Mouse (Mus musculus) erythroid progenitor cell, adult 5-6 weeks (primary cell): ENCODE measurements around the gene Prmt1. TPM values are rescaled to one million over a fixed set of nuclear protein-coding genes. Genes with fewer than 3 reads are reported as not detected.
"Not testable (repeated sequence)": the region's sequence is repeated elsewhere in the genome, so short reads cannot be mapped to it uniquely, and the experiment has no call there.

Experiments used
- ATAC-seq: replicated peaks from 2 replicates; pipeline ENCODE4 v1.8.0; 2016; ENCODE audit warnings: moderate number of reproducible peaks, mild to moderate bottlenecking, moderate TSS enrichment, inconsistent platforms; ENCODE audit not compliant: poor library complexity, low FRiP score, severe bottlenecking
- total RNA-seq, 2 experiments: library from RNA; stranded (forward) in 1 of 2; stranded (reverse) in 1 of 2; fragments of 150-400 nt in 1 of 2; fragments of 186-747, 209-891 nt in 1 of 2; gene quantifications; 2 replicates each; pipeline versions ENCODE4 v1.2.3 to v1.2.4; 2015 to 2017; ENCODE audit warnings: low replicate concordance in 2 of 2

Prmt1 gene
- 17.3 and 28.9 TPM in 2 replicates for total RNA-seq (2015; ENCODE audit: low replicate concordance)
- total RNA-seq (2017; ENCODE audit: low replicate concordance): 2.3 and 25.4 TPM in 2 replicates

- peak; percentile 89 for ATAC-seq
Measured at GRCm38 (mm10) chr7:44986192-44986878, at the start of gene Prmt1. Gene Prmt1 (minus strand): TSS chr7:44986568.

DNA sequence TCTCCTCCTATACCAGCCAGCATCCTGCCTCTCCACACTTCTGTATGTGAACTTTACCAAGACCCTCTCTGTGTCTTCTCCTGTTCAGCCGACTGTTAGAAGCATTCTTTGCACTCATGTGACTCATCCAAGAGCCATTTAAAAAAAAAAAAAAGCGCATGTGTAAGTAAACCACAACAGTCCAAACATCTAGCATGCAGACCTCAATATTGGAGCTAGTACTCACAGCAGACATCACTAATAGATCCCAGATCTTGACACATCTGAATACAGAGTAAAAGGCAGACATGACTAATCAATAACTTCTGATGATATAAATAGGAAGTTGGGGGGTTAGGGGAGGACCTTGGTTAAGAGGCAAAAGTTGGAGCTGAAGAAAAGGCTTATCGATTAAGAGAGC lies 49.3 kb upstream of the Prmt1 start:
- no peak for ATAC-seq

- ATAC-seq: no peak
Measured at GRCm38 (mm10) chr7:45033722-45034359, 47.5 kb upstream of the Prmt1 start.

DNA sequence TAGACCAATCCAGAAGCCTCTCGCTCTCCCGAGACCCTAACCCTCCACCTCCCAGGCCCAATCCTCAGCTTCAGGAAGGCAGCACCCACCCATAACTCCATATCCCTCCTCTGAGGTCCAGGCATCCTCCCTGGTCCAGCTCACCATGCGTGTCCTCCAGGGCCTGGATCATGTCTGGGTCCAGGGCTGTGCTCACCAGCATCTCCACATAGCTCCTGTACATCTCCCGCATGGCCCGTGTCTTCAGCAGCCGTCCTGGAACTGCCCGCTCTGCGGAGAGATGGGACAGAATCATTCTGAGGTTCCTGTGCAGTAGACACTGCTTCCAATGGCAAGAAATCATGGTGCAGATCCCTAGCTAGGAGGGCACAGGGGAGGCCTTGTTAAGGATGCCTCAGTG lies 44.5 kb upstream of the Prmt1 start:
- ATAC-seq: no peak

- ATAC-seq: no peak
Measured at GRCm38 (mm10) chr7:45029995-45030394, 43.6 kb upstream of the Prmt1 start.

GRCm38 (mm10) chr7:45028351-45028750 lies 42.0 kb upstream of the Prmt1 start:
- no peak for ATAC-seq

GRCm38 (mm10) chr7:45027761-45028160 lies 41.4 kb upstream of the Prmt1 start:
- no peak for ATAC-seq

DNA sequence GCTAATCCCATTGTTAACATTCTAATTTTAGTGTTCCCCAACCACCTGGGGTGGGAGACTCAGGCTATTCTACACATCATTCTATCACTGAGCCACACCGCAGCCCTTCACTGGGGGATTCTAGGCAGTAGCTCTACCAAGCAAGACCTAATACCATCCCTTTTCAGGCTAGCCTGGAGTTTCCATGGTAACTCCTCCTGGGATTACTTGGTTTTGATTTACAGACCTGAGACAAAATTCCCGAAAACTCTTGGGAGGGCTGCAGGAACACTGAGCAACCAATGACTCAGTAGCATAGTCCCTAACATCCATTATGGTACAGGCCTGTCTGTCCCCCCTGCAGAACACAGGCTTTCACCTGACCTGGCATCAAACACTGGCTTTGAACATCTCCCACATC lies 39.9 kb upstream of the Prmt1 start:
- ATAC-seq: no peak

DNA sequence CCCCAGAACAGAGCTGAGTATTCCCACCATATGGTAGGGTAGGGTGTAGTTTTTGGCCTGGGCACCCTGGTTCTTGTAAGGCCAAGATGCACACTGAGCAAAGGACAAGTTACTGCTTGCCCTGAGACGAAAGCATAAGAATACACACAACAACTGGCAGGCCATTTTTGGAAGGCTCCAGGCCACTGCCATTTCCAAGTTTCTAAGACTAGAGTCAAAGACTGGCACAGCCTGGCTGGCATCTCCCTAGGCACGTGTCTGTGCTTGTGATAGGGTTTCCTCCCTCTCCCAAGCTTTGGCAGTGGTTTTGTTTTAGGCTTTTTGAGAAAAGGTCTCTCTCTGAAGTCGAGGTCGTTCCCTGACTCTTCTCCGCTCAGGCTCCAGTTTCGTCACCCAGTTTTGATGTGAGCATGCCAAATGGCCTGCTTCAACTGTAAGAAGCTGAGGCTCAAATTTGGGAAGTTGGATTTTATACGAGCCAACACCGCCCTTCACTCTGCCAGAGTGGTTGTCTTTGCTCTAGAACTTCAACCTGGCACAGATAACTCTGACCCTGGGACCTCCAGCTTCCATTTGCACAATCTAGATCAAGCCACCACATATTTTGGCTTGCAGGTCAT lies 39.3 kb upstream of the Prmt1 start:
- no peak for ATAC-seq

GRCm38 (mm10) chr7:45024281-45025248 lies 38.2 kb upstream of the Prmt1 start:
- ATAC-seq: no peak

- ATAC-seq: not testable (repeated sequence)
Measured at GRCm38 (mm10) chr7:45023711-45024110, 37.3 kb upstream of the Prmt1 start.

DNA sequence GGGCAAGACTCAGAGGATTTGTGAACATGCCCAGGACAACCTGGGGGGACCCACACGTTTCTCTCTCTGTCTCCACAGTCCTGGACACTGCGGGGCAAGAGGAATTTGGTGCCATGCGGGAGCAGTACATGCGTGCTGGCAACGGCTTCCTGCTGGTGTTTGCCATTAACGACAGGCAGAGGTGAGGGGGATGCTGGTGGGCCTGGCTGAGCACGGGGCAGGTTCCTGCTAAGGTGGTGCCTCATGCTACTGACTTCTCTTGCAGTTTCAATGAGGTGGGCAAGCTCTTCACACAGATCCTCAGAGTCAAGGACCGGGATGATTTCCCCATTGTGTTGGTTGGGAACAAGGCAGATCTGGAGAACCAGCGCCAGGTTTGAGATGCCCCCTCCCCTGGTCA lies 33.9 kb upstream of the Prmt1 start:
- no peak for ATAC-seq

DNA sequence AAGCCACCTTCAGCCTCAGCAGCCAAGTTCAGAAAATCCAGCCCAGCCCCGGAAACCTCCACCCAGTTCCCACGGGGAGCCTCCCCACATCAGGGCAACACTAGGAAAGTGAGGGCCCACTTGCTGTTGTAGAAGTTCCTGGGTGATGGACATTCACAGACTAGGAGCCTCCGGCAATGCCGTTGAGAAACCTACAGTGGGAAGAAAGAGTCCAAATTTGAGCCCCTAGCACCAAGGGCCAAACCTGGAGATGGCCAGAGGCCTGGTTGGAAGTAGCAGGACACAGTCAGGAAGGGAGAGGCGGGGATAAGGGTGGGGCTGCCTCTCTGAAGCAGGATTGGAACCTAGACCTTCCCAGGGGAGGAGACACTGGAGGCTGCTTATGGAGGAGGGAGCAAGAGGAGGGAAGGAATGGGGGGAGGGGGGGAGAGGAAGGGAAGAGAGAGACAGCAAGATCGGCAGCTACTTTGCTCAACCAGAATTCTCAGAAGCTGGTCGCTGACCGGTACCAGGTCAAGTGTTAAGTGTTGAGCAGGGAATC lies 32.7 kb upstream of the Prmt1 start:
- ATAC-seq: no peak

DNA sequence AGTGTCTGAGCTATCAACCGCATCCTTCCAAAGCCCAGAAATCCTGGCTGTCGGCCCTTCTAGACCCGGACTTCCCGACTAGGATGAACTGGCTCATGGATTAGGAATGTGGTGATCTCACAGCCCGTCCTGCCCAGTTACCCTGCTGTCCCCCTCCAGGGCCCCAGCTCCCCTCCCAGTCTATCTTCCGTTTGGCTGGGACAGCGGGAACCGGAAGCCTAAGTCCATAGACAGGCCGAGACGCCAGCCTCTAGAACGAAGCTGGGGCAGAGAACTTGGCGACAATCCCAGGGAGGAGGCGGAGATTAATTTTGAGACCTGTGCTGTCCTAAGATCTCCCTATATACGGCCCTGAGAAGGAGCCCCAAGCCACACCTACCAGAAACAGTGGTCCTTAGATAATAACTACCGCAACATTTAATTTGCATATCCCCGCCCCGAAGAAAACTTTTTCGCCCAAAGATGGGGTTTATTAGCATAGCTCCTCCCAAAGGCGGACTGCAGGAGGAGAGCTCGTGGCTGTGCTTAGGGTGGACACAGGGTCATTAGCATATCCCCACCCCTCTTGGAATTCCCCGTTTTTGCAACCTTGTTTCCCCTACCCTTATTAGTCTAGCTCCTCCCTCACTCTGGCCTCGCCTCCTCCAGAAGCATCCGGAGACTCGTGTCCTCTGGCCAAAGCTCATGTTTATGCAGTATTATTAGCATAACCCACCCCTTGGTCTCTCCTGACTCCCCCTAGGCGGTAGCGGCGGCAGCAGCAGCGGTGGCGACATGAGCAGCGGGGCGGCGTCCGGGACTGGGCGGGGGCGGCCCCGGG lies 31.1 kb upstream of the Prmt1 start, which contains the start of gene Rras:
Rras (plus strand) TSS at position 720 of the 820 bp plus-strand sequence.
- ATAC-seq: peak; percentile 75

DNA sequence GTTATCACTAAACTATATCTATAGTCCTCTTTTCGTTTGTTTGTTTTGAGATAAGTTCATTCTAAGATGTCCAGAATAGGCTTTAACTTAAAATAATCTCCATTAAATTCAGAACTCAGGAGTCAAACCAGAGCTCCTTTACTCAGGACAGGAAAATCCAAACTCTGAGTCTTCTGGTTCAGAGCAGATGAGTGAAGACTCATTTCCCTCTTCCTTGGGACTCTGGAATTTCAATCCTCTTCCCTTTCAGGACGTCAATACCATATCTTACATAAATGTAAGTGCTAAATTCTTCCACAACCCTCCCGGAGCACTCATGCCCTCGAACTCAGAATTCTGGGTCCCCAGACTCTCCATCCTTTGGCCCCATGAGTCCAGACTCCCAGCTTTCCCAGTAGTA lies 30.4 kb upstream of the Prmt1 start:
- no peak for ATAC-seq

DNA sequence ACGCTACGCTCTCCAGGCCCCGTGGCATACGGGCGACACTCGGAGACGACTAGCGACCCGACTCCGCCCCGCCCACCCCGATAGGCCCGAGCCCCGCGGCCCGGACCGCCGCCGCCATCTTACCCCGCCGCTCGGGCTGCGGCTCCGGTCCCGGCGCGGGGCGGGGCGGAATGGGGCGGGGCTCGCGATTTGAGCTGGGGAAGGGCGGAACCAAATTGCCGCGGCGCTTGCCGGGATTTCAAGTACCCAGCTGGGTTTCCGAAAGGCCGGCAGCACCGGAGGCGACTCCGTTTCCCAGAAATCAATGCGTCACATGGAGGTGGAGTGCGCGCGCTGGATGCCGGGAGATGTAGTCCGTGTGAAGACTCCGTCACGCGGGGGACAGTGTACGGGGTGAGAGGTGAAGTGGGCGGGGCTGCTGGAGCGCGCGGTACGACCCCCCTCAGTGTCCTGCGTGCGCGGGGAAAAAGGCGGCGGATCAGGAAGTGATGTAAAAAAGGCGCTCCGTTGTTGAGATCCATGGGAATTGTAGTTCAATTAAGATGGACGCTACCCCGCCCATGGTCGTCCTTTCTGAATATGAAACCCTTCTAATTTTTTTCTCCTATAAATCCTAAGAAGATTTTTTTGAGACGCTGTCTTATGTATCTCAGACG lies 29.7 kb upstream of the Prmt1 start, which contains the start of gene Scaf1:
Scaf1 (minus strand) TSS at position 407 of the 656 bp plus-strand sequence.
- ATAC-seq: peak; percentile 75

DNA sequence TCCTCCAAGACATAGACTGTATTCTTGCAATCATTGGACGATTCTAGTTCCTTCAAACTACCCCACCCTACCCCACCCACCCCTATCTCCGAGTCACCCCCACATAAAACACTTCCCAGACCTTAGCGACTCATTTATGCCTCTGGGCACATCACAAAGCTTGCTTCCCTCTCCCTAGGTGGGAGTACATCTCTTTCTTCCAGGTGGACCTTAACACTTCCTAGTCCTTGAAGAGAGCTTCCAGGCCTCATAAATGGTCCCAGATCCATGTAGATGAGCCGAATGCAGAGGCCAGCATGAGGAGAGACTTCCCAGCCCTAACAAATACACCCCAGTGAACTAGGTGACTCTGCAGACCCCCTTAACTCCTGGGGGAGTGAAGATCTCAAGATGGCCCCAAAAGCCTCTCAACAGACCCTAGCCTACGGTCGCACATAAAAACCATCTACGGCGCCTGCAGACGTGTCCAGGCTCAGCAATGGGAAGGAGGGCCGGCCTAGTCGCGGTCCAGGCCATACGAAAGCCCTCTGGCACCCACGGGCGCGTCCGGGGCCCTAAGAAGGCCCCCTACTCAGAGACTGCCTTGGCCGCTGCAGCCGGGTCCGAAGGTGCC lies 29.1 kb upstream of the Prmt1 start:
- ATAC-seq: no peak

DNA sequence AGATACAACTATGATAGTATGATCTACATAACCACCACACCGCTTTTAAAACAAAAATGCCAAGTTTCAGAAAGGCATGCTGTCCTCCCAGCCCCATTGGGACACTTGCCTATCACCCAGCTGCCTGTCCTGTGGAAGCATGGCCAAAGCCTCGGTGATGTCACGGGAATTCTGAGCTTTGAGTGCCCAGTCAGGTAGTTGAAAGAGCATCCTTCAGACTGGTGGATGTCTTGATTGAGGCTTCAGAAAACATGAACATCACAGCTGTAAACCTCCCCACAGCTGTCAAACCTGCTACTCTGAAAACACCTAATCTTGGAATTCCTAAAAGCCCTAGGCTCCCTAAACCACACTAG lies 27.7 kb upstream of the Prmt1 start:
- no peak for ATAC-seq
